Mouse (Mus musculus) heart, postnatal 0 days (tissue): Measurements from ENCODE around the gene Kitl. TPM values are rescaled to one million over a fixed set of nuclear protein-coding genes. Genes with fewer than 3 reads are reported as not detected.

Experiments
- ATAC-seq: fragments of 200-750 bp; cut with Nextera tagmentation; 2 replicates; pipeline ENCODE4 v1.8.0; 2017; ENCODE audit warnings: low read depth, moderate number of reproducible peaks, moderate library complexity; ENCODE audit not compliant: insufficient read depth
- DNase-seq: peaks from one replicate; pipeline ENCODE4 v3.0.0-alpha.2; 2016; ENCODE audit warnings: low spot score
- H3K27ac ChIP-seq: fragments of 300-500 bp; sonication (generic); 2 replicates; pipeline ENCODE4 v1.5.1; 2014; ENCODE audit warnings: low read depth, mild to moderate bottlenecking
- H3K27me3 ChIP-seq: fragments of 300-500 bp; sonication (generic); 2 replicates; pipeline ENCODE4 v1.6.1; 2014; ENCODE audit warnings: low read length, mixed read lengths; ENCODE audit not compliant: control insufficient read depth, insufficient read depth
- H3K36me3 ChIP-seq: fragments of 300-500 bp; sonication (generic); replicated peaks from 2 replicates; pipeline ENCODE4 v1.6.1; 2014; ENCODE audit warnings: low read length, mixed read lengths; ENCODE audit not compliant: control insufficient read depth, insufficient read depth
- H3K4me1 ChIP-seq: fragments of 300-500 bp; sonication (generic); 2 replicates; pipeline ENCODE4 v1.6.1; 2014; ENCODE audit warnings: antibody characterized with exemption; ENCODE audit not compliant: control insufficient read depth, insufficient read depth
- H3K4me2 ChIP-seq: fragments of 300-500 bp; sonication (generic); 2 replicates; pipeline ENCODE4 v1.6.1; 2014; ENCODE audit warnings: low read depth, mild to moderate bottlenecking, low read length, moderate library complexity
- H3K4me3 ChIP-seq: fragments of 300-500 bp; sonication (generic); 2 replicates; pipeline ENCODE4 v1.5.1; 2014; ENCODE audit warnings: low read depth, low read length
- H3K9ac ChIP-seq: fragments of 300-500 bp; sonication (generic); replicated peaks from 2 replicates; pipeline ENCODE4 v1.6.1; 2014; ENCODE audit warnings: low read depth, low read length, mixed read lengths
- H3K9me3 ChIP-seq: fragments of 300-500 bp; sonication (generic); replicated peaks from 2 replicates; pipeline ENCODE4 v1.6.1; 2016; ENCODE audit warnings: low read length; ENCODE audit not compliant: control insufficient read depth
- CTCF ChIP-seq: IDR thresholded peaks from 2 replicates; pipeline ENCODE4 v1.5.1; 2016; ENCODE audit warnings: antibody characterized with exemption, control low read depth, low read depth
- EP300 ChIP-seq: IDR thresholded peaks from 2 replicates; pipeline ENCODE4 v1.6.1; 2016; ENCODE audit warnings: antibody characterized with exemption, low read depth
- WGBS: fragments of 180-500 bp; shearing (Covaris S2); extraction: QIAGEN DNeasy Blood & Tissue Kit; methylation state at CpG from one replicate; pipeline ENCODE4 v1.1.7; 2014; 5-methylcytosine and 5-hydroxymethylcytosine counted together
- polyA plus RNA-seq: library from polyadenylated mRNA; unstranded; fragments of >200 nt; fragmentation: Nextera tagmentation; extraction: Ambion mirVana; gene quantifications from 2 replicates; pipeline ENCODE4 v1.2.1, GENCODE M21; 2015
- total RNA-seq: library from RNA; depleted of rRNA; stranded (reverse); fragments of >200 nt; gene quantifications from 2 replicates; pipeline ENCODE4 v1.2.3, GENCODE M21; 2014; ENCODE audit warnings: low replicate concordance

Gene Kitl
- total and polyA plus RNA-seq, 2 experiments from 2014 or later: 18.5 to 23.7 TPM

DNA sequence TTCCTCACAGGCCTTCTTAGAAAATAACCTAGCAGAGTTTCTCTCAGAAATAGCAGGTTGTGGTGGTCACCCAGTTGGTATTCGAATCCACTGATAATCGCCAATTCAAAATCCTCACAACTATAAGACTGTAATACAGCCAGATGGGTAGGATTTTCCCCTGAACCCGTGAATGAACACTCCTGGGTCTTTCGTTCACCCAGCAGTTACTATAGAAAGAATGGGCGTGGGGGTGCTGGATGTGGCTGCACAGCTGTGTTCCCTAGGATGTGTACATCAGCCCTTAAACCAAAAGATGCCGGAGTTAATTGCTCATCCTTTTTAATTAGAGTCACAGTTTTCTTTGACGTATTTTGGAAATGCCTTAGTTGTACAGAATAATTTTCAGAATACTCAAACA, 50.9 kb downstream of the Kitl start:
- Histone ChIP-seq H3K4me1 (no peaks in the 10 kb centered on the region), H3K9me3 (no peaks in the 10 kb centered on the region), H3K27me3 (no peaks in the 10 kb centered on the region), H3K36me3 (no peaks in the 10 kb centered on the region), H3K4me3 (no peak overlapping the region), H3K27ac (no peak overlapping the region; the same call in 1 of the 2 replicates), H3K9ac (no peak overlapping the region), H3K4me2 (no peak overlapping the region)
- ATAC-seq: no peak
- TF ChIP-seq CTCF (no peak), EP300 (no peak)
- no peak for DNase-seq
- WGBS: 79% methylated on average over 7 of the region's 7 CpGs

DNA sequence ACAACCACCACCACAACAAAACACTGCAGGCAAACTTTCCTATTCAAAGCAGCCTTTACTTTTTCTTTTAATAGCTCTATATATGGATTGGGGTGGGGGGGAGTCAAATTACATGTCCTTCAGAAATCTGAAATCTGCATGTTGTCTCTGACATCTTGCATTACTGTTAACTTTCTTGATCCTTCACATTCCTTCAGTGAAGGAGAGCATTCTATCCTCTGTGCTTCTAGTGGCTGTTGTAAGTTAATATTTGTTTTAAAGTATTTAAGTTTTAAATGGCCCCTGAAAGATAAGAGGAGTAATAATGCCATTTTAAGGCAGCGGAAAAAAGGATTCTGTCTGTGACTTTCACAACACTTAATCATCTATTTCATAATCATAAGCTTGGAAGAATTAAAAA, 57.2 kb downstream of the Kitl start:
- Histone ChIP-seq H3K4me3 (no peak overlapping the region), H3K9ac (no peak overlapping the region), H3K4me1 (no peaks in the 10 kb centered on the region), H3K9me3 (no peaks in the 10 kb centered on the region), H3K27ac (no peak overlapping the region), H3K4me2 (no peak overlapping the region), H3K27me3 (no peaks in the 10 kb centered on the region), H3K36me3 (no peaks in the 10 kb centered on the region)
- TF ChIP-seq EP300 (no peak), CTCF (no peak)
- no peak for ATAC-seq
- WGBS: 76% methylated on average over 1 of the region's 1 CpGs
- DNase-seq: no peak

DNA sequence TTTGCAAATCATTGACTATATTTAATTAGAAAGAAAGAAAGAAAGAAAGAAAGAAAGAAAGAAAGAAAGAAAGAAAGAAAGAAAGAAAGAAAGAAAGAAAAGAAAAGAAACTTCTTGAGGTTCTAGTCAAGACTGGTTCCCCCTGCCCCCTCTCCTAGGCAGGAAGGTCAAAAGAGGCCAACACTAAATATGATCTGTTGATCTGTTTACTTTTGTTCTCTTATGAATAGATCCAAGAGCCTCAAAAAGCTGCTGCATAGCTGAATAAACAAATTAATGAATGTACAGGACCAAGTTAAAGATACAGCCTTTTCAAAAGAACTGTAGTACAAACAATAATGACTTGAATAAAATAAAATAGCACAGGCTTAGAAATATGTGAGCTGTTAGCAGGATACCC, 57.7 kb downstream of the Kitl start:
- Histone ChIP-seq H3K36me3 (no peaks in the 10 kb centered on the region), H3K27ac (no peak overlapping the region), H3K27me3 (no peaks in the 10 kb centered on the region), H3K4me1 (no peaks in the 10 kb centered on the region), H3K9me3 (no peaks in the 10 kb centered on the region), H3K9ac (no peak overlapping the region), H3K4me2 (no peak overlapping the region), H3K4me3 (no peak overlapping the region)
- no peak for DNase-seq
- TF ChIP-seq EP300: no peak
- TF ChIP-seq CTCF: no peak
- no peak for ATAC-seq

DNA sequence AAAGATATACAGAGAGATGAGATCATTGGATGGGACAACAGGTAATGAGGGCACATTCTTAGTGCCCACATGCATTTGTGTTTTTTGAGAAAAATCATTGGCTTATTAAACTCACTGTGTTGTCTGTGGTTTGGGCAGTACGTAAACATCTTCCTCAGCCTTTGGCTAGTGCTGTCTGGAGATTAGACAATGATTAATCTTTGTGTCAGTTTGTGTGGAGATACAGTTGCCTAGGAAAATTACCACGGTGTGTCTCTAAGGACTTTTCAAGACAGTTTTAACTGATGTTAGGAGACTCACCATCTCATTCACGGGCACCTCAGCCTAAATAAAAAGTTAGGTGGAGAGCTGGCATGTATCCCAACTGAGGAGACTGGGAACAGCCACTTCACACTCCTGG, 85.7 kb downstream of the Kitl start:
- DNase-seq: no peak
- TF ChIP-seq CTCF: no peak
- TF ChIP-seq EP300: no peak
- H3K4me1 ChIP-seq: no peaks in the 10 kb centered on the region
- H3K9ac ChIP-seq: no peak overlapping the region
- no peak overlapping the region for H3K4me3 ChIP-seq
- H3K4me2 ChIP-seq: no peak overlapping the region
- 46% methylated on average over 3 of the region's 3 CpGs for WGBS
- H3K27ac ChIP-seq: no peak overlapping the region
- no peak for ATAC-seq
- H3K27me3 ChIP-seq: no peaks in the 10 kb centered on the region
- no peaks in the 10 kb centered on the region for H3K9me3 ChIP-seq
- H3K36me3 ChIP-seq: 0 out of 2 replicates have a peak, but pooled peaks cover 6% of the 10 kb centered on the region

GRCm38 (mm10) chr10:100111209-100111608, 95.8 kb downstream of the Kitl start:
- 50% methylated on average over 7 of the region's 7 CpGs for WGBS
- no peak overlapping the region for H3K4me3 ChIP-seq
- no peaks in the 10 kb centered on the region for H3K4me1 ChIP-seq
- TF ChIP-seq CTCF (no peak), EP300 (no peak)
- no peak overlapping the region for H3K4me2 ChIP-seq
- no peak for DNase-seq
- no peak overlapping the region for H3K9ac ChIP-seq
- no peak for ATAC-seq
- no peaks in the 10 kb centered on the region for H3K27me3 ChIP-seq
- H3K36me3 ChIP-seq: no peaks in the 10 kb centered on the region
- no peak overlapping the region for H3K27ac ChIP-seq
- no peaks in the 10 kb centered on the region for H3K9me3 ChIP-seq

- 82% methylated on average over 2 of the region's 2 CpGs for WGBS
- Histone ChIP-seq H3K9ac (no peak overlapping the region), H3K4me1 (no peaks in the 10 kb centered on the region), H3K4me3 (no peak overlapping the region), H3K4me2 (no peak overlapping the region), H3K9me3 (no peaks in the 10 kb centered on the region), H3K27ac (no peak overlapping the region), H3K36me3 (no peaks in the 10 kb centered on the region), H3K27me3 (no peaks in the 10 kb centered on the region)
- no peak for TF ChIP-seq EP300
- TF ChIP-seq CTCF: no peak
- DNase-seq: no peak
- ATAC-seq: no peak
These were observed 100.1 kb downstream of the Kitl start for GRCm38 (mm10) chr10:100115570-100115969.
